Mouse (Mus musculus): ENCODE measurements around the gene Olfr1499.

DNA sequence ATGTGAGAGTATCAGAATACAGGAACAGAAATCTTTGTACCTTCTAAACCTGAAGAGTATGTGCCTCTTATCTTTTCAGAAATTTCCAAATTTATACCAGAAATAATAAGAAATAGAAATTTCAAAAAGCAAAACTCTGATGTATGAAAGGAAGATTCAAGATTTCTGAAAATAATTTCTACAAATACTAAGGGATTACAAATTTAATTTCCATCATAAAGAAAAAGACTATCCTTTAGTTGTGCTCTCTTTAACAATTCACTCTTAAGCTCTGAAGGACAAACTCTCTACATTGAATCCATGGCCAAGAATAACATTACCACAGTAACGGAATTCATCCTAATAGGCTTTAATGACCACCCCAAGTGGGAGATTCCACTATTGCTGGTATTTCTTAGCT lies 42.2 kb upstream of the Olfr1499 start, which contains the start of gene Olfr1502:
- no peak for TF ChIP-seq CTCF (IDR thresholded peaks at IDR 0.05; ENCODE audit: control insufficient read depth, insufficient read depth, insufficient replicate concordance, low read depth, low read length)
- no peak for TF ChIP-seq POLR2A (IDR thresholded peaks at IDR 0.05; ENCODE audit: control insufficient read depth, low read depth, low read length)

Data from testis, adult 2 months (tissue).